Mouse (Mus musculus) kidney, adult 11 months (tissue): ENCODE data around the gene Rgs6.
A peak's percentile ranks its signal among the peaks of the same experiment; 100 is the strongest.

Source experiments
- DNase-seq: peaks from one replicate; pipeline ENCODE4 v3.0.0; 2022

Rgs6 gene

DNA sequence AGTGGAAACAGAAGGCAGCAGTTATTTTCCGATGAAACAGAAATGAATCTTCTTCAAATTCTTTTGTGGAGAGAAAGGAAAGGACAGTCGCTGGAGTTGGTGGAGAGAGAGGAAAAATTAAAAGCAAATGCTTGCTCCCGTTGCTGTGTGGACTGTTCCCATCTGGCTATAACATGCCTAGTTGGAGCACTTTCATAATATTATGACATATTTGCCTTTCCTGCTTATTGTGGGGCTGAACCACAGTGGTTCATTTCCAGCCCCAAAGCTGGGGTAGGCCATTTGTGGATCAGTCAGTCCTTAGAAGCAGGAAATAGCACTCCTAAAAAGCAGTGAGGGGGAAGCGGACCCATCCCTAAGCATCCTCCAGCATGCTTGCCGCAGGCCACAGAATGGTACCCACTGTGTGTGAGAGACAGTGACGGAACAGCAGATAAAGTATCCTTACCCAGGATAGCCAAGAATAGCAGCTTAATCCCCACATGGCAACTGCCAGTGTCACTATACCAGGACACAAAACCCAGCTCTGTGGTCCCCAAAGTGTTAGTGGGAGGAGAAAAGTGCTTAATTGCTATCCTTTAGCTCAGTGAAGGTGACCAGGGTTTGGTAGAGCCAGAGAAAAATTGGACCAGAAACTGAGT lies 456.0 kb downstream of the Rgs6 start:
- DNase-seq = no peak

DNA sequence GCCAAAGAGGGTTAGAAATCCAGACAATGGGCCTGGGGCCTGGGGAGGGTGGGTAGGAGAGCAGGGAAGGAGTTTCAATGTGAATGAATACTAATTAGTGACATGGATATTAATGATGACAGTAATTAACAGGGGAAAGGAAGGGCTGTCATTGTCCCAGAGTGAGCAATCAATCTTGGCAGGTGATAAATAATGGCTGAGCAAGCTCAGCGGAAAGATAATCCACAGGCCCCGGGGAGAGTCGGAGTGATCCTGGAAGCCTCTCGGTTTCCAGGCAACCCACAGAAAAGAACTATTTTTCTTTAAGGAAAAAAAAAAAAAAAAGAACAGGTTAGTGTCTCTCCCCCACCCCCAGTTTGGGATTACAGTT lies 456.5 kb downstream of the Rgs6 start:
- no peak for DNase-seq

DNA sequence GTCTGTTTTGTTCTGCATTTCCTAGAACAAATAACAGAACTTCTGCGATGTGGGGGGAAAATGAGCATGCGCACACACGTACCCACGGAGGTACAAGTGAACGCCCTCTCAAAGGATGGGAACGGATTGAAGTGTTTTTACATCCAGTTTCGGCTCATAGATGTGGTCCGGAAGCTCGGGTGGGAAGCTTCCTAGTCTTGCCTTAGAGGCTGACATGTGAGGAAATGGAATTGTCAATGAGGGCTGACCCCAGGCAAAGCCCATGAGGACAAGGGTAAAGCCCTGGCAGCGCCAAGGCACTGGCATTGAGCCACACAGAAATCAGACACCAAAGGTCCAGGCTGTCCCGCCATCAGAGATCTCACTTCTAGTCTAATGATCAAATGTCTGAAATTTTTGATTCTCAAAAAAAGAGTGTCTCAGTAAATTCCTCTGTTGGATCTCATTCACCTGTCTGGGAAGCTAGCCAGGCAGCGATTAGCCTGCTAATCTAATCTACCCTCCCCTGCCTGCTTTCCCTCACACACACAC lies 457.0 kb downstream of the Rgs6 start:
- peak; percentile 28 for DNase-seq

GRCm38 (mm10) chr12:83046734-83047133 lies 458.6 kb downstream of the Rgs6 start:
- no peak for DNase-seq

DNA sequence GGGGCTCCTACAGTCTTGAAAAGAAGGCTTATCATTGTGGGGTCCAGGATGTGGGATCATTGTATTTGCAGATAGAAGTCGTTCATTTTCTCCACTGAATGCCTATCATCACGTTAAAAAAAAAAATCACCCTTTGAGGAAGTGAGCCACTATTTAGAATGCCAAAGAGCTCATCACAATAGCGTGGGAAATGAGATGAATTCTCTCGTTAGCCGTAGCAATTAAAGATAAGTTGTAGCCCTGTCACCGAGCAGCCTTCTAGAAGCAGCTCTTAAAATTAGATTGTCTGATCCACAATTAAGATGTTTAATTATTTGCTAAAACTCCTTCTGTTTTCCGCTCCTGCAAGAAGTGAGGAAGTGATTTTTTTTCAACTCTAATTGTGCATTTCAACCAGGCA lies 459.6 kb downstream of the Rgs6 start:
- no peak for DNase-seq

DNA sequence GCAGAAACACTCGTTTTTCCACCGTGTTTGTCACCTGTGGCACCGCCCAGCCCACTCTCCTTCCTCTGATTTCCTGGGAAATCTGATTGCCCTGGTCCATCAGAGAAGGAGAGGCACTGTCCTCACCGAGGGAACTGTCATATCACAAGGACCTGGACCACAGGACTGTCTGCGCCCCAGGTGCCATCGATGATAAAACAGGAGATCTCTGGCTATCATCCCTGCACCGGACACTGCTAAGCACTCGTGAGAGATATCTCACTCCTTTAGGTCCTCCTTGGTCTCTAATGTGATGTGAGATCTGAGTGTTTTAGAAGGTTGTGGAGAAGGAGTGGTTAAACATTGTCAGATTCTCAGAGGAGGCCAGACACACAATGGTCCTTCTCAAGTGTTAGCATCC lies 462.4 kb downstream of the Rgs6 start:
- no peak for DNase-seq

DNA sequence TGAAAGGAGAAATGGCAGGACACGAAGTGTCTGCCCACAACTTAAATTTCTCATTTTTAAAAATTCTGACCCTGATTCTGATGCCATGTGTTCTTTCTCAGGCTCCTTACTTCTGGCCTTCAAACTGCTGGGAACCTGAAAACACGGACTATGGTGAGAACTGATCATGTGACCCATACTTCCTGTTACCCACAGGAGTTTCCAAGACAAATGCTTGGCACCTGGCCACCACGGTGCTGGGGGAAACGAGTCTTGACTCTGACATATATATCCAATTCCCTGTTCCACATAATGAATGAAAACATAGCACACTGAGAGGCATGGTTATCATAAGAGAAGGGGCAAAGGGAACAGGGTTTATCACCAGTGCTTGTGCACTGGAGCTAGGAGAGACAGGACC lies 464.3 kb downstream of the Rgs6 start:
- no peak for DNase-seq

DNA sequence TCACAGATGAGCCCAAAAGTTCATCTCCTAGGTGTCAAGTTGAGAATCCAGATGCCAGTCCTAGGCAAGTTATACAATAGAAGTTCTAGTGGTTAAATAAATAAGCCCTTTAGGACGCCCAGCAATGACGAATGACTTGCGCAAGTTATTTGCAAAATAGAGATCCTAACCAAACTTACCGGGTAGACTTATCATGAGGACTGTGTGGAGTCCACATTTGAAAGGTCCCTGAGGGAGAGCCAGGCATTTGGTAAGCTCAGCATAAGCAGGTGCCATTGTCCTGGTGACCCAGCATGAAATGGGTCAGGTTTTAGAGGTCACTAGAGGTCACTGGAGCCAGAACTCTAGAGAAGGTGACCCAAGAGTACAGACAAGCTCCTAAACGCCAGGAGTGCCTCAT lies 467.6 kb downstream of the Rgs6 start:
- DNase-seq = no peak

- no peak for DNase-seq
Measured at GRCm38 (mm10) chr12:83066426-83066825, 478.3 kb downstream of the Rgs6 start.

DNA sequence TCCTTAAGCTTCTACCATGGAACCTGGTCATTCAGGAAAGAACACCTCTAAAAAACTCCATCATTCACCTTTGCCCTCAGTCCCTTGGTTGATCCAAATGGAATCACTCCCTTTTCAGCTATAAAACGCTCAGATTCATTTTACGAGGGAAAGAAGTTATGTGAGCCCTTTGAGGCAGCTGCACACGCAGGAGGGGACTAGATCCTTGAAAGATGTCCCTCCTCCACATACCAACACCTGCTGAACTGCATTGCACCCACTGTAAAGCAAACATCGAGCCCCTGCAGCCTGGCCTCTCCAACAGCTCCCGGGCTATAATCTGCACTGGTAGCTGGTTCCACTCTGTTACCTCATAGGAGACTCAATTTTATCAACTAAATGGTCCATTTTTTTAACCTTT lies 482.8 kb downstream of the Rgs6 start:
- no peak for DNase-seq

- DNase-seq = no peak
Measured at GRCm38 (mm10) chr12:83072181-83072887, 484.2 kb downstream of the Rgs6 start.

DNA sequence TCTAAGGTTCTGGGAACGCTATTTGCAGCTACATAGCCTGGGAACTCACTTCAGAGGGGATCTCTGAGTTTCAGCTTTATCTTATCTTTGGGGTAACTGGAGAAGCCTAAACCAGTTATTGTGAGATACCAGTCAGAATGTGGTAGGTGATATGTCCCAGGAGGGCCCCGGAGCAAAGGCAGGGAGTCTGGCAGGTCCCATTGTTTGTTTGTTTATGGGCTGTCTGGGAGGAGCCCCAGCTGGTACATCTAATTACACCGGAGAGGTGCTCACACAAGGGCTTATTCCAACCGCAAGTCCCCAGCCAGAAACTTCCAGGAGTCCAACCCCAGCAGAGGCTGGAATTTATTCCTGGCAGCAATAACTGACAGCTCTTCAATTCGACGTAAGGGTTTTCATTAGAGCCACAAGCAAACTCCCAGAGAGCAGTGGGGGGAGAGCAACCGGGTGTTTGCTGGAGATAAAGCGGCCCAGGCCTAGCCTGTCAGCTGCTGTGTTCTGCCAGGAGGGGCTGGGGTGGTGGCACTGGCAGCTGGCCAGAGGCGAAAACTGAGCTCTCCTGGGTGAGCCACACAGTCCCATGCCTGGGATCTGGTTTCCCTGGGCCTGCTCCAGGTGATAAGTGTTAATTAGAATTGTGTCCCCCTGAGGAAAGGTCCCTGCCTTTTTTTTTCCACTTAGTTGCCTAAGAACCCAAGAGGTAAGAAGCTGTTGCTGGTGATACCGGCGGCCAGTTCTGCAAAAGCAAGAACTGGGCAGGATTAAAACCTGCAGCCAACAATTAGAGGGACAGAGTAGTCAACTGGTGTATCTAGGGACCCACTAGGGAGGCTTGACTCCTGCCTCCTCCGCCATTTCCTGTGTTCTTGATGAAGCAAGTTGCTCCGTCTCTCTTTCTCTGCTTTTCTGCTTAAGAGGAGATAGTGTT lies 485.1 kb downstream of the Rgs6 start:
- no peak for DNase-seq

GRCm38 (mm10) chr12:83073879-83074368 lies 485.8 kb downstream of the Rgs6 start:
- DNase-seq = no peak

GRCm38 (mm10) chr12:83076179-83076578 lies 488.1 kb downstream of the Rgs6 start:
- no peak for DNase-seq

GRCm38 (mm10) chr12:83077486-83077885 lies 489.4 kb downstream of the Rgs6 start:
- no peak for DNase-seq

- no peak for DNase-seq
Measured at GRCm38 (mm10) chr12:83083427-83083826, 495.3 kb downstream of the Rgs6 start.

DNA sequence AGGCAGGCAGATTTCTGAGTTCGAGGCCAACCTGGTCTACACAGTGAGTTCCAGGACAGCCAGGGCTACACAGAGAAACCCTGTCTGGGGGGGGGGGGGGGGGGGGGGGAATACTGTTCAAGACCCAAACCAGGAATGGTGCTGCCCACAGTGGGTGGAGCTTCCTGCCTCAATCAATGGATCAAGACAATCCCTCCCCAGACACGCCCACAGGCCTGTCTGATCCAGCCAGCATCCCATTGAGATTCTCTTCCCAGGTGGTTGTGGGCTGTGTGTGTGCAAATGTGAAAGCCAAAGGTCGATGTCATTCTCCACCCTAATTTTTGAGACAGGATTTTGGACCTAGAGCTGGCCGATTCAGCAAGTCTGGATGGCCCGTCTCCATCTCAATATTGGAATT lies 496.5 kb downstream of the Rgs6 start:
- no peak for DNase-seq

DNA sequence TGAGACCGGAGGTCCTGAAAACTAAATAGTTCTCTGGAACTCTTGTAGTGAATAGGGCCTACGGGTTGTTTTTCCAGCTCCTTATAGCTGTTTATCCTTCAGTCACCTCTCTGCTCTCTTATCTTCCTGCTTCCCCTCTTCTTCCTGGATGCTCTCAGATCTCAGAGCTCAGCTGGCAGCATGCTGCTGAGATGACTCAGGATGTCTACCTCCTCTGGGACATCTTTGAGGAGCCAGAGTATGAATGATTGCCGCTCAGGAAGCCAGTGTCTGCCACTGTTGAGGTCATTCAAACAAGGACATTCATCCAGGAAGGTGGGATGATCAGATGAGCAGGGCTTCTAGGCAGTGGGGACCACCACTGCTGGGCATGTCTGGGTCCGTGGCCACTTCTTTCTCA lies 498.9 kb downstream of the Rgs6 start:
- peak; percentile 30 for DNase-seq

DNA sequence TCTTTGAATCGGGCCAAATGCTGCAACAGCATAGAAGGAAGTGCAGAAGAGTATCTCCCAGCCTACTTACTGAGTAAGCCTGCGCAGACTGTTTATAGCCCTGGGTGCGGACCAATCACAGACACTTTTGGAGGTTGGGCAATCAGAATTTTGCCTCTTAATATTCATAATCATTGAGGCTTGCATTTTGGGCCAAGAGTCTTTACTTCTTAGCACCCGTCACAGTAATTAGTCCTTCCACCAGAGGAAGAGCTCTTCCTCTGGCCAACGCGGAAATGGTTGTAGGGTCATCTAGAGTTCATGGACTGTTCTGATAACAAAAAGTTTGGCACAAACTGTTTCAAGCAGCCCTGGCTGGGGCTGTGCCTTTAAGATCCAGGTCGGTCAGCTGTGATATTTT lies 499.5 kb downstream of the Rgs6 start:
- no peak for DNase-seq

GRCm38 (mm10) chr12:83092001-83092400 lies 503.9 kb downstream of the Rgs6 start:
- DNase-seq = no peak

GRCm38 (mm10) chr12:83097787-83098186 lies 509.7 kb downstream of the Rgs6 start:
- DNase-seq = no peak

DNA sequence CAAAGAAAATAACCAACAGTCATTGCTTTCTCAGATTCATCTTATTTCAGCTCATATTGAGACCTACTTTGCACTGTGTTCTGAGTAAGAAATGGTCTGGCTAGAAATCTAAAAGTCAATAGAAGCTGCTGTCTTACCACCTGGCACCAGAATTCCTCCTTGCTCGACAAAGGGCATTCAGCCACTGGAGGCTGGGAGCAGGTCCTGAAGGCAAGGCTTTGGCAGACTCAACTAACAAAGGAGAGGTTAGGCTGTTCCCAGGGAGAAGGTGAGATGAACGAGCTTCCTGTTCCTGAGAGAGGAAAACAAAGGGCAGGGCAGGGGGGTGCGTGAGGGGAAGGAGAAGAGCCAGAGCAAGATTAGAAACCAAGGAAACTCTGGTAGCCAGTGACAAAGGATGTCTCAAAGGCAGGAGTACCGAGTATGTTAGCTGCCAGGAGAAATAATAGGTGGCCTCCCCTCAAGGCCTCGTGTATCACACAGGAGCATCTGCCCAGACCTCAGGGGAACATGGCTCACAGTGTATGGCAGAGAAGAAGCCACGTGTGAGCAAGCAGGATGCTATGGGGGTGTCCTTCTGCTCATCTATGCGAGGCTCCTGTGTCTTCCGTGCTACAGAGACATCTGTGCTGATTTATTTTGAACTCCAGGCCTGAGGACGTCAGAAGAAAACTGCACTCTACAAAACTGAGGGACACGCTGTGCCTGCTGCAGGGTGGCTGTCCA lies 510.7 kb downstream of the Rgs6 start:
- no peak for DNase-seq

DNA sequence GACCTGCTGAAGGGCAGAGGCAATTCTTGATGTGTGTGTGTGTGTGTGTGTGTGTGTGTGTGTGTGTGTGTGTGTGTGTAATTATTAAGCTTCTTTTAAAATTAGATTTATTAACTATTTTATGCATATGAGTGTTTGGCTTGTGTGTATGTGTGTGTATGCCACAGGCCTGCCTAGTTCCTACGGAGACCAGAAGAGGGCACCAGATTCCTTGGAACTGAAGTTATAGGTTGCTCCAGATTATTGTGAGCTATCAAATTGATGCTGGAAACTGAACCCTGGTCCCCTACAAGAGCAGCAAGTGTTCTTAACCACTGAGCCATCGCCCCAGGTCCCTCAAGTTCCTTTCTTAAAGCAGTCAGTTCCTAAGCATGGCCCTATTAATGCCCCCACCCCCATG lies 511.8 kb downstream of the Rgs6 start:
- no peak for DNase-seq
